Mouse (Mus musculus): Measurements from ENCODE around the gene Olfr1418.

- TF ChIP-seq GATA1 (IDR thresholded peaks at IDR 0.05; ENCODE audit: borderline replicate concordance, low read length) (no peak), FLI1 (IDR thresholded peaks at IDR 0.05; ENCODE audit: low read length) (no peak)
Measured at GRCm38 (mm10) chr19:11852652-11853051, 8.2 kb downstream of the Olfr1418 start.
